Mouse (Mus musculus) kidney, adult 8-10 months (tissue): ENCODE results near the gene Slc25a54.

Experiments used
- DNase-seq, 2 experiments: peaks; one replicate each; pipeline ENCODE4 v3.0.0; 2022

Slc25a54 gene

GRCm38 (mm10) chr3:109080169-109080568, at the start of gene Slc25a54:
TSS of gene Slc25a54 (plus strand) at chr3:109080469.
- no peak for DNase-seq

- peak; percentile 57 to 63 for DNase-seq
Observed at GRCm38 (mm10) chr3:109030817-109031216, 49.5 kb upstream of the Slc25a54 start.

- DNase-seq = no peak
Observed at GRCm38 (mm10) chr3:109031626-109032025, 48.6 kb upstream of the Slc25a54 start.

- DNase-seq = no peak
Observed at GRCm38 (mm10) chr3:109032306-109032705, 48.0 kb upstream of the Slc25a54 start.

- DNase-seq = peak in 1 of 2 experiments; percentile 37
Observed at GRCm38 (mm10) chr3:109034411-109034810, 45.9 kb upstream of the Slc25a54 start.

GRCm38 (mm10) chr3:109040908-109041307, 39.4 kb upstream of the Slc25a54 start:
- DNase-seq = no peak

- DNase-seq = no peak
Observed at GRCm38 (mm10) chr3:109043395-109043794, 36.9 kb upstream of the Slc25a54 start.

GRCm38 (mm10) chr3:109046428-109046827, 33.8 kb upstream of the Slc25a54 start:
- DNase-seq = no peak

GRCm38 (mm10) chr3:109047707-109048283, 32.5 kb upstream of the Slc25a54 start:
- DNase-seq = no peak

- DNase-seq = no peak
Observed at GRCm38 (mm10) chr3:109051056-109051945, 29.0 kb upstream of the Slc25a54 start.

- DNase-seq = no peak
Observed at GRCm38 (mm10) chr3:109051946-109052331, 28.3 kb upstream of the Slc25a54 start.

GRCm38 (mm10) chr3:109059903-109060302, 20.4 kb upstream of the Slc25a54 start:
- DNase-seq = no peak

- no peak for DNase-seq
Observed at GRCm38 (mm10) chr3:109062391-109062790, 17.9 kb upstream of the Slc25a54 start.

GRCm38 (mm10) chr3:109062989-109063388, 17.3 kb upstream of the Slc25a54 start:
- DNase-seq = peak in 1 of 2 experiments; percentile 18

- no peak for DNase-seq
Observed at GRCm38 (mm10) chr3:109084418-109084817, 4.1 kb downstream of the Slc25a54 start.

GRCm38 (mm10) chr3:109088460-109088859, 8.2 kb downstream of the Slc25a54 start:
- DNase-seq = no peak

- DNase-seq = no peak
Observed at GRCm38 (mm10) chr3:109104702-109105101, 24.4 kb downstream of the Slc25a54 start.

- no peak for DNase-seq
Observed at GRCm38 (mm10) chr3:109117136-109117535, 36.9 kb downstream of the Slc25a54 start.

GRCm38 (mm10) chr3:109119562-109119961, 39.3 kb downstream of the Slc25a54 start:
- DNase-seq = no peak

GRCm38 (mm10) chr3:109119973-109120372, 39.7 kb downstream of the Slc25a54 start:
- DNase-seq = no peak

GRCm38 (mm10) chr3:109122641-109123530, 42.6 kb downstream of the Slc25a54 start, which contains the start of gene Slc25a24:
TSS of gene Slc25a24 (plus strand) at chr3:109123149.
- DNase-seq = peak; percentile 5 to 9

GRCm38 (mm10) chr3:109123531-109123981, 43.3 kb downstream of the Slc25a54 start:
- DNase-seq = peak; percentile 40 to 41

- no peak for DNase-seq
Observed at GRCm38 (mm10) chr3:109124091-109124490, 43.8 kb downstream of the Slc25a54 start.
